Mouse (Mus musculus): Measurements from ENCODE around the gene Mrgpra2a. TPM values are rescaled to one million over a fixed set of nuclear protein-coding genes. Genes with fewer than 3 reads are reported as not detected.
"Not testable (repeated sequence)": the region's sequence is repeated elsewhere in the genome, so short reads cannot be mapped to it uniquely, and the experiment has no call there.

Gene Mrgpra2a
- total RNA-seq (2021) = not detected
- long read RNA-seq, experiment 1 = 0 reads
- long read RNA-seq, experiment 2 = 0 reads

GRCm38 (mm10) chr7:47452015-47452414, at the start of gene Mrgpra2a:
TSS of gene Mrgpra2a (minus strand) at chr7:47452139.
- not testable (repeated sequence) for DNase-seq

GRCm38 (mm10) chr7:47491266-47491665, 39.3 kb upstream of the Mrgpra2a start:
- not testable (repeated sequence) for DNase-seq

GRCm38 (mm10) chr7:47489438-47489837, 37.5 kb upstream of the Mrgpra2a start:
- DNase-seq = not testable (repeated sequence)

GRCm38 (mm10) chr7:47483181-47483580, 31.2 kb upstream of the Mrgpra2a start:
- DNase-seq = not testable (repeated sequence)

- DNase-seq = not testable (repeated sequence)
These were observed 22.0 kb upstream of the Mrgpra2a start for GRCm38 (mm10) chr7:47473904-47474303.

GRCm38 (mm10) chr7:47465278-47465981, 13.5 kb upstream of the Mrgpra2a start:
- not testable (repeated sequence) for DNase-seq

GRCm38 (mm10) chr7:47445729-47446128, 6.2 kb downstream of the Mrgpra2a start:
- DNase-seq = not testable (repeated sequence)

GRCm38 (mm10) chr7:47436463-47436862, 15.5 kb downstream of the Mrgpra2a start:
- DNase-seq = not testable (repeated sequence)

- DNase-seq = not testable (repeated sequence)
These were observed 24.0 kb downstream of the Mrgpra2a start for GRCm38 (mm10) chr7:47427815-47428508.

GRCm38 (mm10) chr7:47410602-47411001, 41.3 kb downstream of the Mrgpra2a start:
- DNase-seq = no peak

- DNase-seq = no peak
These were observed 42.4 kb downstream of the Mrgpra2a start for GRCm38 (mm10) chr7:47409545-47409944.

- DNase-seq = no peak
These were observed 50.8 kb downstream of the Mrgpra2a start for GRCm38 (mm10) chr7:47401125-47401524.

Other genes starting within 250 kb of the Mrgpra2a start
- not detected for gene Mrgpra6, start 247.2 kb downstream of the Mrgpra2a start, total RNA-seq (2021)
- not detected for gene Mrgpra9, start 199.3 kb downstream of the Mrgpra2a start, total RNA-seq (2021)
- gene Mrgpra1, start 97.9 kb downstream of the Mrgpra2a start, total RNA-seq (2021) = not detected
- gene Mrgpra2b, start 76.7 kb upstream of the Mrgpra2a start, total RNA-seq (2021) = under 1 TPM in 1 of 2 experiments, not detected in 1; 0.27 TPM
- gene Mrgpra3, start 149.2 kb upstream of the Mrgpra2a start, total RNA-seq (2021) = not detected